Mouse (Mus musculus) T-helper 17 cell (primary cell): ENCODE data around the gene Cemip.

ENCODE experiments used
- in situ Hi-C, 2 experiments: fragments of 300-600 bp; cut with MboI, MseI; formaldehyde crosslinking; loops; 1 replicate in 1 of 2; 2 replicates in 1 of 2; pipeline ENCODE4 v1.15.1; 2025; ENCODE audit warnings: high pct_unique_total_duplicates in 2 of 2

Cemip gene

GRCm38 (mm10) chr7:84098098-84098497 is 11.8 kb upstream of the Cemip start:
- in situ Hi-C loops, result no loop called here

- in situ Hi-C loops, result no loop called here
Observed at GRCm38 (mm10) chr7:84096501-84096900, 10.2 kb upstream of the Cemip start.

- in situ Hi-C loops, result no loop called here
Observed at GRCm38 (mm10) chr7:84090793-84091192, 4.5 kb upstream of the Cemip start.

- in situ Hi-C loops, result loop anchor here (5.0 kb wide), 3 partner anchors 177 to 188 kb away; no protein-coding TSS in a partner anchor
Observed at GRCm38 (mm10) chr7:84089777-84090176, 3.5 kb upstream of the Cemip start.

- in situ Hi-C loops, result loop anchor here (5.0 kb wide), 3 partner anchors 177 to 188 kb away; no protein-coding TSS in a partner anchor
Observed at GRCm38 (mm10) chr7:84088971-84089370, 2.7 kb upstream of the Cemip start.

GRCm38 (mm10) chr7:84088191-84088590 is 1.9 kb upstream of the Cemip start:
- in situ Hi-C loops, result loop anchor here (5.0 kb wide), 3 partner anchors 176 to 189 kb away; no protein-coding TSS in a partner anchor

GRCm38 (mm10) chr7:84085049-84085945 is 1.0 kb downstream of the Cemip start:
- in situ Hi-C loops, result loop anchor here (5.0 kb wide), 3 partner anchors 173 to 192 kb away; no protein-coding TSS in a partner anchor

- in situ Hi-C loops, result no loop called here
Observed at GRCm38 (mm10) chr7:84077257-84078013, 8.9 kb downstream of the Cemip start.

- in situ Hi-C loops, result no loop called here
Observed at GRCm38 (mm10) chr7:84074266-84074665, 12.0 kb downstream of the Cemip start.

GRCm38 (mm10) chr7:84073856-84074255 is 12.4 kb downstream of the Cemip start:
- in situ Hi-C loops, result no loop called here

GRCm38 (mm10) chr7:84068931-84069330 is 17.4 kb downstream of the Cemip start:
- in situ Hi-C loops, result no loop called here

GRCm38 (mm10) chr7:84059799-84060198 is 26.5 kb downstream of the Cemip start:
- in situ Hi-C loops, result no loop called here

GRCm38 (mm10) chr7:84055961-84056629 is 30.2 kb downstream of the Cemip start:
- in situ Hi-C loops, result no loop called here

GRCm38 (mm10) chr7:84053856-84054255 is 32.4 kb downstream of the Cemip start:
- in situ Hi-C loops, result no loop called here

GRCm38 (mm10) chr7:84051423-84051822 is 34.9 kb downstream of the Cemip start:
- in situ Hi-C loops, result no loop called here

- in situ Hi-C loops, result loop anchor here in 1 of 2 experiments (5.0 kb wide), 1 partner anchor 103 kb away; no protein-coding TSS in a partner anchor
Observed at GRCm38 (mm10) chr7:84045546-84045945, 40.8 kb downstream of the Cemip start.

- in situ Hi-C loops, result loop anchor here in 1 of 2 experiments (5.0 kb wide), 1 partner anchor 102 kb away; no protein-coding TSS in a partner anchor
Observed at GRCm38 (mm10) chr7:84044581-84045290, 41.6 kb downstream of the Cemip start.

GRCm38 (mm10) chr7:84042726-84043125 is 43.6 kb downstream of the Cemip start:
- in situ Hi-C loops, result no loop called here

GRCm38 (mm10) chr7:84039856-84040522 is 46.3 kb downstream of the Cemip start:
- in situ Hi-C loops, result no loop called here

GRCm38 (mm10) chr7:84038642-84039041 is 47.7 kb downstream of the Cemip start:
- in situ Hi-C loops, result no loop called here
